Mouse (Mus musculus): Measurements from ENCODE around the gene Nol8.

The Nol8 gene

GRCm38 (mm10) chr13:49652481-49653179, at the start of gene Nol8, which contains the start of gene Cenpp:
TSS of gene Nol8 (plus strand) at chr13:49653078.
TSS of gene Cenpp (minus strand) at chr13:49652785.
- DNase-seq (ENCODE audit: low spot score in 2 of 2), result peak; percentile 98 to 99

- no peak for DNase-seq (ENCODE audit: low spot score in 2 of 2)
These were observed 49.3 kb upstream of the Nol8 start for GRCm38 (mm10) chr13:49603603-49604002.

GRCm38 (mm10) chr13:49607714-49608113, 45.2 kb upstream of the Nol8 start, which contains the start of gene Ogn:
TSS of gene Ogn (plus strand) at chr13:49608046.
- no peak for DNase-seq (ENCODE audit: low spot score in 2 of 2)

DNA sequence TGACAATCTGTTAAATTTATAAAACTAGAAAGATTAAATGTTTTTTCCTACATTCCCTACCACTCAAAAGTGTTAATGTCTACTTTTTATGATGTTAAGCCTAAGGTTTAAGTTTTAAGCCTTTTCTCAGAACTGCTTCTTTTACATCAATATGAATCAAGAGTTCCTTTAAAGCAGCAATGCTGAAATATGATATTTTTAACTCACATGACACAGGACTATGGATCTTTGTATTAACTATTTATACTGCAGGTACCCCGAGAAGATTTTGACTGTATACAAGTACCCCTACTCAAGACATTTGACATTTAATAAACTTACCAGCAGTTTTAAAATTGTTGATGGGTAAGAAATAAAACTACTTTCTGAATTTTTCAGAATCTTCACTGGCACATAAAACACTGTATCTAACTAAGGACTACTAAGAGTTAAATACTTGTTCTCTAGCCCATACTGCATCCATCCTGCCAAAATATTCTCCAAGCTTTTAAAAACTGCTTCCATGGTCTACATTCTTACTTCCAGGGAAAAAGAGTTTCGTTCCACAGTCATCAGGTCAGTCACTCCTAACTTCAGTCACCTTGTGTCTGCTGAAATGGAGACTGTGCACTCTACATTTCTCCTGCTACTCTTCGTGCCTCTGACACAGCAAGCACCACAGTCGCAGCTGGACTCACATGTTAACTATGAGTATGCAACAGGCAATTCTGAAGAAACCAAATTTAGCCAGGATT, 44.1 kb upstream of the Nol8 start:
- no peak for DNase-seq (ENCODE audit: low spot score in 2 of 2)

DNA sequence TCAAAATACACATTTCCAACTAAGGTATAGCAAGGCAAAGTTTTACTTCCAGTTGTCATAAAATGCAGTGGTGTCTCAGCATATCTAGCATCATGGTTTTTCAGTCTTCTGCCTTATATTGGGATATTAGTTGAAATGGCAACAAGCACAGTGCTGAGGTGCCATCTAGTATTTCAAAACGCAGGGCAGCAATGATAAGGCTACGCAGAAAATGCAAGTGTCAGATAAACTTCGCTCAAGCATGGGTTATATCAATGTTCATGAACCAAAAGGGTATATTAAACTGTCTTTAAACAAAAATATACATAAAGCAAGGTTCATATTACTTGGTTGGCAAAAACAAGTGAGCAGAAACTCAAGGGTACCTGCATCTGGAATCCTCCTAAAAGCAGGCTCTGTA, 35.9 kb upstream of the Nol8 start:
- DNase-seq (ENCODE audit: low spot score in 2 of 2), result no peak

- no peak for DNase-seq (ENCODE audit: low spot score in 2 of 2)
These were observed 34.5 kb upstream of the Nol8 start for GRCm38 (mm10) chr13:49618365-49618764.

GRCm38 (mm10) chr13:49623216-49623615, 29.7 kb upstream of the Nol8 start:
- DNase-seq (ENCODE audit: low spot score in 2 of 2), result no peak

- no peak for DNase-seq (ENCODE audit: low spot score in 2 of 2)
These were observed 24.7 kb upstream of the Nol8 start for GRCm38 (mm10) chr13:49628167-49628566.

- DNase-seq (ENCODE audit: low spot score in 2 of 2), result no peak
These were observed 23.8 kb upstream of the Nol8 start for GRCm38 (mm10) chr13:49629076-49629475.

DNA sequence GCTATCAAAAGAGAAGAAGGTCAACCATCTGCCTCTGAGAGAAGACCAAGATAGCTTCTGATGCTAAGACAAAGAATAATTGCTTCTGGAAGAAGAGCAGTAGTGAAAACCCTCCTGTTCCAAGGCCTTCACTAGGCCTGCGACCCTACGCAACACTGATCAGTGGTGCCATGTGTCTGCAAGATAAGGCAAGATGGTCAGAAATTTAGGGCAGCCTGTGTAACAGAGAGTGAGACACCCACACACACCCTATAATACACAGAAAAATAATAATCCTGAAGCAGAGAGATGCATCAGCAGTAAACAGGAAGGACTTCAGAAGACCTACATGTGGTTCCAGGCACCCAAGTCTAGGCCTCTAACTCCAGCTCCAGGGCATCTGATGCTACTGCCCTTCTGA, 12.9 kb upstream of the Nol8 start:
- no peak for DNase-seq (ENCODE audit: low spot score in 2 of 2)

DNA sequence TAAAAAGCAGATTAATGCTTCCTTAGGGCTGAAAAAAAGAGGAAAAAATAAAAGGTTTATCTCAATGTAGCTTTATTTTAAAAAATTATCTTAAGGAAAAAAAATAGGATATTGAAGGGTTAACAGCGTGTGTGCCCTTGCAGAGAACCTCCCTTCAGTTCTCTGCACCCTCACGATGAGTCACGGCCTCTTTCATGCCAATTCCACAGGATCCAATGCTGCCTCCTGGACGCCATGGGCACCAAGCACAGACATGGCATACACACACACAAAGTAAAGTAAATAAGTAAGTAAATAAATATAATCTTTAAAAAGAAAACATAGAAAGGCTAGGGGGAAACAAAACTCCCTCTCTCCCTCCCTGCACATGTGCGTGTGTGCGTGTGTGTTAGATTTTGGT, 10.2 kb upstream of the Nol8 start:
- no peak for DNase-seq (ENCODE audit: low spot score in 2 of 2)

GRCm38 (mm10) chr13:49643669-49644362, 9.1 kb upstream of the Nol8 start:
- DNase-seq (ENCODE audit: low spot score in 2 of 2), result no peak

GRCm38 (mm10) chr13:49644731-49645529, 7.9 kb upstream of the Nol8 start:
- DNase-seq (ENCODE audit: low spot score in 2 of 2), result no peak

GRCm38 (mm10) chr13:49646019-49646418, 6.9 kb upstream of the Nol8 start:
- DNase-seq (ENCODE audit: low spot score in 2 of 2), result no peak

DNA sequence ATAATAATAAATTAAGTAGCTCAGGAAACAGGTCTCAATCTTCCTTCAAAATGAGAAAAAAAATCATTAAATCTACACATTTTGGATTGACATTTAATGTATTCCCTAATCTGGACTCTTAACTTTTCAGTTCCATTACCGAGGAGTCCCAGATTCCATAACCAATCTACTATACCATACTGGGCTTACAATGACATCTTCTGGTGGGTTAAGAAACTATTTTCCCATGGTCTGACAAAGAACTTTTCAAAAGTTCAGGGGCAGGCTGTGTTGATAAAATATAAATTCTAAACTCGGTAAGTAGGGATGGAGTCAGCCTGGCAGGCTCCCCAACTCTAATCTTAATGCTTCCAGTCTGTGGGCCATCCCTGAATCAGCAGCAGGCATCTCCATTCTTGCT, 1.7 kb upstream of the Nol8 start:
- no peak for DNase-seq (ENCODE audit: low spot score in 2 of 2)

- DNase-seq (ENCODE audit: low spot score in 2 of 2), result no peak
These were observed 1.0 kb upstream of the Nol8 start for GRCm38 (mm10) chr13:49651781-49652351.

- no peak for DNase-seq (ENCODE audit: low spot score in 2 of 2)
These were observed 283 bp downstream of the Nol8 start for GRCm38 (mm10) chr13:49653180-49653541.

DNA sequence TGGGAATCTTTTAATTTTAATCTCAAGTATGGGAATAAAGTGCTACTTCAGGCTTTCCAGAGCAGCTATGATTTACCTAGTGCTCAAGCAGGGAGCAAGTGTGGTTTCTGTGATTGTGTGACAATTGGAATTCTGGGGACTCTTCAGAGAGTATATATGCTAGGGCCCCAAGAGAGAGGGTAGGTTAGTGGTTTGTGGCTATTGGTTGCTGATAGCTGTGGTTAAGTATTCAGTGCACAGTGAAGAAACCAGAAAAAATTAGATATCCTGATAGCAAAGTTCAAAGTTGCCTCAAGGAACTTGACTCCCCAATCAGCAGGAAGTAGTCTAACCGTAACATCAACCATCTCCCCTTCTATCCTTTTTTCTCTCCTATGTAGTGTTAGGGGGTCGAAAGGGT, 24.9 kb downstream of the Nol8 start:
- DNase-seq (ENCODE audit: low spot score in 2 of 2), result no peak

GRCm38 (mm10) chr13:49681351-49682232, 28.7 kb downstream of the Nol8 start, which contains the start of gene Iars:
TSS of gene Iars (plus strand) at chr13:49682100.
- peak; percentile 98 to 99 for DNase-seq (ENCODE audit: low spot score in 2 of 2)

GRCm38 (mm10) chr13:49682233-49682846, 29.5 kb downstream of the Nol8 start:
- DNase-seq (ENCODE audit: low spot score in 2 of 2), result no peak

Measured in cerebellum, postnatal 4 days (tissue).